Mouse (Mus musculus) frontal cortex, postnatal 25 days (tissue): ENCODE measurements around the gene Slc29a2.
"Not testable (repeated sequence)": the region's sequence is repeated elsewhere in the genome, so short reads cannot be mapped to it uniquely, and the experiment has no call there.

Experiments
- DNase-seq, 2 experiments: peaks; one replicate each; pipeline ENCODE4 v3.0.0; 2022; ENCODE audit warnings: low spot score in 2 of 2

Gene Slc29a2

DNA sequence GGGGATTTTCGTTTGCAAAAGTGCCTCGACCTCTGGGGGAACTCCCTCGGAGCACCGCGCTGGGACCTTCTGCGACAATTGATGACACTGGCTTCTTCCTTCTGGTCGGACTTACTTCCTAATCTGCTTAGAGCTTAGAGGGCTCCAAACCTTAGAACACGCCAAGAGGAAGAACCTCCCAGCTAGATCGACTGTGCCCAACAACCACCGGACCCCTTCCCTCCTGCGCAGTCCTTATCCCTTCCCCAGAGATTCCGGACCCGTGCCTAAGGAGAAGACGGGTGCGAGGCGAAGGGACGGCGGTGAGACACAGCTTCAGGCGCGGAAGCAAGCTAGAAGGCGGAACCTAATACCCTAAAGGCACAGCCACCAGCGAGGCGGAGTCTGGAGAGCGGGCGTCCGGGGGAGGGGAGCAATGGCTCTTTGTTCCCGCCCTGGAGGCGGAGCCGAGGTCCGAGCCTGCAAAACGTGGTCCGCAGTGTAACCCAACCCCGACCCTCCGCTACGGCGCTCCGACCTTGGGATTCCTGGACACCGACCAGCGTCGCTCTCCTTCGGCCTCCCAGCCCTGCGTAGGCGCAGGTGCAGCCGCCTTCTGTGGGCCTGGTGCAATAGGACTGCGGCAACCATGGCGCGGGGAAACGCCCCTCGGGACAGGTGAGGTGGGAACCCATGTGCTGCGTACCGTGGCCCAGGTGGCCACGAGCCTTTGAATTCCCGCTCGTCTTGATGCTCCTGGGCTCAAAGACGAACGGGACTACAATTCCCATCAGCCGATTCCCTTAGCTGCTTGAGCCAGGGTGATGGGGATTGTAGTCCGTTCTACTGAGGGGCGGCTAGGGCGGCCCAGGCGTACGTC lies at the start of gene Slc29a2:
Gene Slc29a2 (plus strand): TSS at position 240 of the 859 bp plus-strand sequence.
- DNase-seq, result peak; percentile 76 to 77

DNA sequence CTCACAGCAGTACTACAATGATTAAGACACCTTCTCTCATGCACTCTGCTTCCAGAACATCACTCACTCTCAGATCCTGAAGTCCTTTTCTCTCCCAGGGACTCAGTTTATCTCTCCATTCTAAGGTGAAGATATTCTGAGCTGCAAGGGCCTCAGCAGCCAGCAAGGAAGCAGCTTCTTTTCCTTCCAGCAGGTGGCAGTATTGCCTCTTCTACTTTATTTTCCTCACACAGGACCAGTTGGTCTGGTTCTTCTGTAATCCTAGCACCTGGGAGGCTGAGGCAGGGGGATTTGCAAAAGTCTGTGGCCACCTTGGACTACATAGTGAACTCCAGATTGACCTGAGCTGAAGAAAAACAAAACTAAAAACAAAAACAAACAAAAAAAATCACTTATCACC lies 41.9 kb upstream of the Slc29a2 start:
- peak in 1 of 2 experiments; percentile 60 for DNase-seq

DNA sequence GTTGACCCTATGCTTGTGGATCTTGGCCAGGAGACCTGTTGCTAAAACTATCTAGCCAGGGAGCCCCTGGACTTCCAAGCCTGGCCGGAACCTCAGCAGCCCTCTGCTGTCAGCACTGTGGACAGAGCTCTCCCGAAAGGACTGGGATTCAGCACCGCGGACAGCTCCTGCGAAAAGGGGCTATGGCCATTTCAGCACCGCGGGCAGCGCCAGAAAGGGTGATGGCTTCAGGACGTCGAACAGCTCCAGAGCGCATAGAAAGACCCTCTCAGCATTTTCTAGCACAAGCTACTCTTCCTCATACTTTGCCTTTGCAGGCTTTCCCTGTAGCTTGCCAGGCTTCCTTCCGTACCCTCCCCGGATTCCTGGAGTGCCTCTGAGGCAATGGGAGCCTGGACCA lies 34.6 kb upstream of the Slc29a2 start:
- peak; percentile 57 to 64 for DNase-seq

DNA sequence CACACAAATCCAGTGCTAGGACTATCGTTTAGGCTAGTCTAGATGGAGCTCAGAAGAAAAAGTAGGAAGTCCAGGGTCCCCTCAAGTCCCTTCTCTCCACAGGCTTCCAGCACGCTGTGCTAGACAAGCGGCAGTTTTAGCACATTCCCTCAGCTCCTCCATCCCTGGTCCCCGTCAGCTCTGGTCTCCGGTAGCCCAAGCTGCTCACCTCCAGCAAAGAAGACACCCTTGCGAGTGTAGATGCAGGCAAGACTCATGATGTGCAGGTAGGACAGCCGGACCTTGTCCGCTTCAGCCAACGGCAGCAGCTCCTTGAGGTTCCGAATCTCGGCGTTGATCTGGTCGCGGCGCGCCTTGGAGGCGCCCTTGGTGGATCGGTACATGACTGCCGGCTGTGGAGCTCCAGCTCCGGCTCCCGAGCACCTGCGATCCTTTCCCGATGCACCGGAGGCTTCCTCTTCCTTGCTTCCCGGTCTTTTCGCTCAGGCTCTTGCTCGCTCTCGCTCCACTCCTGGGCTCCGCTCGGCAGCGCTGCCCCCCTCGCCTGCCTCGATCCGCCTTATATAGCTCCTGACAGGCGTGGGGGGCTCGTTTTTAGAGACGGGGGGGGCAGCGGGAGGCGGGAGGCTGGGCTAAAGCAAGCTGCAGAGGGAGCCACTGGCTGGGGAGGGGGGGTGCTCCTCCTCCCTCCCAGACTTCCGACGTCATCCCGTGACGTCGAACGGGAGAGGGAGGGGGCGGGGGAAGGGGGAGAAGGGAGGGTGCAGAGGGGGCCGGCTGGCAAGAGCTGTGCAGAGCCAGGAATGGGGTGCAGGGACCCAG lies 34.0 kb upstream of the Slc29a2 start:
- peak; percentile 75 to 79 for DNase-seq

DNA sequence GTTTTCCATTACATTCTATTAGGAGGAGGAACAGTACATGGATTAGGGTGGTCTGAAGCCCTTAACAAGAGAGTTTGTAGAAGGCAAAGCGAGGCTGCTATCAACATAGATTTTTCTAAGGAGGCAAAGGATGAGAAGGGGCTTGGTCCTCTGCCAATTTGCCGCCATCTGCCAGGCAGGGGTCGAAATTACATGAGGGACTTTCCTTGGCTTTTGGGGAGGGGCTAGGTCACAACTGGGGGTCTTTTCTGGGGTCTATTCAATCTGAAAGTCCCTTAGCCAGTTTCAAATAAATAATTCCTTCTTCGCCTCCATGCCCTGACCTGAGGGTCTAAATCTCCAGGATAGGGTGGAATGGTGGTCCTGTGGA lies 33.4 kb upstream of the Slc29a2 start, which contains the start of gene Npas4:
Gene Npas4 (minus strand): TSS at position 61 of the 370 bp plus-strand sequence.
- DNase-seq, result no peak

DNA sequence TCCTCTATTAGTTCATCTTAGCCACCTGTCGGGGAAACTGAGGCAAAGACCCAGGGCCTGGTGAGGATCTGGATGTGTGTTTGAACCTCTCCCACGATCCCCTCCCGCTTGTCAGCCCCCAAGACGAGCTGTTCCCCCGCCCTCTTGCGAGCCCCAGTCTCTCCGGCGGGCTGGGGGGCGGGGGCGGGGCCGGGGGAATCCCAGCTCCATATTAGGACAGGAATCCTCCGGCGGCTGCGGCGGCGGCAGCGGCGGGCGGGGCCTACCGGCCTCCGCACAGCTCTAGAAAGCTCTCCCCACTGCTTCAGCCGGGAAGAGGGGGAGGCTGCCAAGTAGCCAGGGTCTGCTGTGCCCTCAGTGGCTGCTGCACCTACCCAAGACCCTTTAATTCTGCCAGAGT lies 32.9 kb upstream of the Slc29a2 start:
- DNase-seq, result no peak

DNA sequence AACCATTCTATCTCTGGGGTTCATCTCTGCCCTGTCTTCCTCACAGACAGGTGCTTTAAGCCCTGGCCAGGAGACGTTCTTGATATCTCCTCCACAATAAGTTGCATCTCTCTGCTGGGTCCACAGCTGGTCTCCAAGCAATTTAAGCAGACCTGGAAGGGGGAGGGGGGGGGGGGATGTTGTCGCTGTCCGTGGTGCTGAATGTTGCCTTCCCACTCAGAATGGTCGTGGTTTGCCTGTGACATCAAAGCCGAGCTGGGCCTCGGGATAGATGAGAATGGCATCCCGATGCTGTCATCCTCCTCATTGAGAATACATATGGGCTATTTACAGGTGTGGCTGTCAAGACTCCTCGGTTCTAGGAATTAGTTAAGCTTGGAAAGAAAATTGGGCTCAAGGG lies 31.3 kb upstream of the Slc29a2 start:
- no peak for DNase-seq

DNA sequence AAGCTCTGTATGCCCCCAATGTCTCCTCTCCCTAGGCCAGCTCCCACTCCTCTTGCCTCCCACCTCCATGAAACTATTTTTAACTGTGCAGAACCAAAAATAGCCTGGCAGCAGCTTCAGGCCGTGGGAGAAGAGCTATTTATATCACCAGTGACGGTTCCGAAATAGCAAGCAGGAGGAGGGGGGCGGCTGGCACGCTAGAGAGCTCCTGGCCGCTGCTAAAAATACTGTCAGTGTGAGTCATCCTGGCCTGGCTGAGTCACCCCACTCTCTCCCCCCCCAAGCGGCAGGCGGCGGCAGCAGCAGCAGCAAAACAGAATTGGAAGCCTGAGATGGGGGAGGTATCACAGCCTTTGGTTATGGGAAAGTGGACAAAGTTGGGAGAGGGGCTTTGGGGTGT lies 30.8 kb upstream of the Slc29a2 start:
- peak; percentile 57 to 66 for DNase-seq

DNA sequence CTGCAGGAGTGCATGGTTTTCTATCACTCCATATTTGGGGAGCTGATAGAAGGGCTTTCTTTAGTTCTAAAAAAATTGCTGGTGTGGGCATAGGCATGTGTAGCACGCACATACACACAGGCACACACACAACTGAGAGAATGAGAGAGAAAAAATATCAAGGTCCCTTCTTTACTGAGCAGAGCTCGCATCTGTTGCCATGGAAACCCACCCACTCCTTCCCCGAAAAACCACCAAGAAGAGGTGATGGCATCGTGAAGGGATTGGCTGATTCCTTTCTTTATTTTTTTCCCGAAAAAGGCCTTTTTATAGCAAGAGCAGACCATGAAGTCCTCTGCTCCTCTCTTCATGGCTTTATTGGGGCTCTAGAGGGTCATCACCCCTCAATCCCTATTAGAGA lies 29.6 kb upstream of the Slc29a2 start:
- peak; percentile 64 to 68 for DNase-seq

DNA sequence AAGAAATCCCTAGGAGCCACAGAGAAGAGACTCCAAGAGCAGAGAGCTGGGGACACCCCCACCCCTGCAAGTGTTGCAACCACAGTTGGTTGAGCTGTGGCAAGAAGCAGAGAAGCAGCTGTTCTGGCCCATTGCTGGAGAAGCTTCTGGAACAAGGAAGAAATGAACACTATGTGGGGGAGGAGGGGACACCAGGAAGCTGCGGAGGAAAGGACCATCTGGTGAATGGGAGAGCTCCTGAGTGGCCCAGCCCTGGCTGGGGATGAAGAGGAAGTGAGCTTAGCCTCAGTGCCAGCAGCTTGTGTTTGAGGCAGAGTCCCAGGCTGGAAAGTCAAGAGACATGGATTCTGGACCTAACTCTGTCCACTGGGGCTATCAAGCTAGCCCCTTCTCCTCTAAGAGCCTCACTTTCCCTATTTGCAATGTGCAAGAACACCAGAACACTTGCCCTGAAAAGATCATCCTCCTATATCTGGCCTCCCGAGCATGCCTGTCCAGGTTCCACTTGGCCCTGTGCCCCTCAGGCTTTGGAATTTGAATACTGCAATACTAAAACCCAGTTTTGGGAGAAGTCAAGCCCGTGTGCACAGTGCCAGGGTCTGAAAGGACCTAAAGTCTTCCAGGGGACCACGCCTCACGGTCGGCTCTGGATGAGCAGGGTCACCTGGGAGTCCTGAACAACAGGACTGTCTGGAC lies 24.1 kb upstream of the Slc29a2 start:
- DNase-seq, result no peak

DNA sequence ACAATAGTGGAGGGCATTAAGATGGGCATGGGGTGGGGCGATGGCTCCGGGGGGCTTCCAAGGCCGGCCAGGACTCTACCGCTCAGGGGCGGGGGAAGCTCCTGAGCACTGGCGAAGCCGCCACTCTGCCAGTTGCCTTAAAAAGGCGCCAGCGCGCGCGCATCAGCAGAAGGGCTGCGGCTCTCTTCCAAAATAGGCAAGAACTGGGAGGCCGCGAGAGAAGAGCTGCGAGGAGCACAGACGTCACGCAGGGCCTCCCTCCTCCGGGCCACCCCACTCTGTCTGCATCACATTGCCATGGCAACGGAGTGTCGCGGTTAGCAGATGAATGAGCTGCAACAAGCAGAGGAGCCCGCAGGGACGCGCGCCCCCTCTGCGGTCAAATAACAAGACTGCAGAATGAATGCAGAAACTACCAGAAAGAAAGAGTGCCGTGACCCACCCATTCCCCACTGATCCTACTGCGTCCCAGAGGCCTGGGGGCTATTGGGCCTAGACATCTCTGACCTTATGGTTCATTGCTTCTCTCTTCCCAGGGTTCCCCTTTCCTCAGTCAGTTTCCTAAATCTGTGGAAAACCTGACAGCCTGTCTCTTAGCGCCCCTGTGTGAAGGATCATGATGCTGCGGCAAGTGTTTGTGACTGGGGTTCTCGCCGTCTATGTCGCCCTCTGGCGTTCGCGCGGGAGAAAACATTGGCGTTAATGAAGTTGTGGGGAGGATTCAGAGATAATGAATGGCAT lies 21.8 kb upstream of the Slc29a2 start:
- DNase-seq, result peak; percentile 78 to 86

DNA sequence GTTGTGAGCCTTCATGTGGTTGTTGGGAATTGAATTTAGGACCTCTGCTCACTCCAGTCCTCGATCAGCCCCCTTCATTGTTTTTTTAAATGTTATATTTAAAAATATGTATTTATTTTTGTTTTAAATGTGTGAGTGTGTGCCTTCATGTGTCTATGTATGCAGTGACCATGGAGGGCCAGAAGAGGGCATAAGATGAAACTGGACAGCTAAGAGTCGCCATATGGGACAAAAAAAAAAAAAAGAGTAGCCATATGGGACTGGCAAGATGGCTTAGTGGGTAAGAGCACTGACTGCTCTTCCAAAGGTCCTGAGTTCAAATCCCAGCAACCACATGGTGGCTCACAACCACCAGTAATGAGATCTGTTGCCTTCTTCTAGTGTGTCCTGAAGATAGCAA lies 20.0 kb upstream of the Slc29a2 start:
- not testable (repeated sequence) for DNase-seq

DNA sequence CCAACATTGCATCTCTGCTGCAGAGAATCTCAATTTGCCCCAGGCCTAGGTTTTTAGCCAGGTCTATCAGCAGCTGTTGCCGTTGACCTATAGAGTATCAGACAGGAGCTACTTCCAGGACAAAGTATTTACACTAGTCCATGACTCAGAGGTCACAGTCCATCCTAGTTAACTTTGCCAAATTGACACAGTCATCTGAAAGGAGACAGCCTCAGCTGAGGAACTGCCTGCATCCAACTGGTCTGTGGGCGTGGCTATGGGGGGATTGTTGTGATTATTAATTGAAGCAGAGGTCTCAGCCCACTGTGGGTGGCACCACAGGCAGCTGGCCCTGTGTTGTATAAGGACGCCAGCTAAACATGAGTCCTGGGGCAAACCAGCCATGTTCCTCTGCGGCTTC lies 18.7 kb upstream of the Slc29a2 start:
- no peak for DNase-seq

DNA sequence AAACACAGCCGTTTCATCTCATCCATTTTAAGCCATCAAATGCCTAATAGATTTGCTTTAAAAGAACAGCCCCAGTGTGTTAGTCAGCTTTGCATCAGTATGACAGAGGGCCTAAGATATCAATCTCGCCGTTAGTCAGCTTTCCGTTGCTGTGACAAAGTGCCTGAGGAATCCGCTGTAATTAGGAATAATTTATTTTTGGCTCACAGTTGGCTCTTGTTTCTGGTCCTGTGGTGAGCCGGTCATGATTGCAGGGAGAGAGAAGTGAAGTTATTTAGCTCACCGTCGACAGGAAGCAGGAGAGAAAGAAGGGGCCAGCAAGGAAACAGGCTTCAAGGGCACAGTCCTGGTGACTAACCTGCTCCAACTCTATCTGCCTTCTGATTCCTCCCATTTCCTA lies 10.5 kb upstream of the Slc29a2 start:
- no peak for DNase-seq

DNA sequence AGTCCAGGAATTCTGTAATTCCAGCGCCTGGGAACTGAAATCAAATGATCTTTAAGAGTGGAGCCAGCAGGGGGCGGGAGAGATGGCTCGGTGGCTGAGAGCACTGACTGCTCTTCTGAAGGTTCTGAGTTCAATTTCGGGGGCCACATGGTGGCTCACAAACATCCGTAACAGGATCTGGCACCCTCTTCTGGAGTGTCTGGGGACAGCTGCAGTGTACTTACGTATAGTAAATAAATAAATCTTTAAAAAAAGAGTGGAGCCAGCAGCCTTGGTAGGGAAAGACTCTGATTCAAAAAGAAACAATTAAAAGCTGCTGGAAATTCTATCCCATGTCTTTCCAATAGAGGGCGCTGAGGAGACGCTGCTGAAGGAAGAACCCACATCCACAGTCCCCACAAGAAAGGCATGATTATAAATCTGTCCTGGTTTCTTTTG lies 8.7 kb upstream of the Slc29a2 start:
- DNase-seq, result no peak

DNA sequence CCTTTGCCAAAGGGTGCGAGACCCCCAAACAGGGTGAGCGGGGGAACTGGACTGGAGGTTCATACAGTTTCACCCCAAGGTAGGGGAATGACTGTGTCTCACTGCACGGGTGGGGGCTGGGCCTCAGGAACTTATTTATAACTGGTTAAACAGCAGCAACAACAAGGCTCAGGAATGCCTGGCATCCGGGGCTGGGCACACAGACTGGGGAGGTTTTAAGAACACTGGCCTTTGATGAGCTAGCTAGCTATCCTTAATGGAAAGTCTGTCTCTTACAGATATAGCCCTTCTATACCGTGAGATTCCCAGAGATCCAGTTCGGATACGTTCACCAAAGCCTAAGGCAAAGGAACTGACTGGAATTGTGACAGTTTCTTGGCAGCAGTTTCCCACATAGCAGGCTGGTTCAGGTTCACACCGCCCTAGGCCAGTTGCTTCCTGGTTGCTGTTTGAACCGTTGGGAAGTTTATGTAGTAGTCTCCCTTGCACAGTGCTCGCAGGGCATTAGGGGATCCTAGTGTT lies 7.4 kb upstream of the Slc29a2 start:
- DNase-seq, result no peak

DNA sequence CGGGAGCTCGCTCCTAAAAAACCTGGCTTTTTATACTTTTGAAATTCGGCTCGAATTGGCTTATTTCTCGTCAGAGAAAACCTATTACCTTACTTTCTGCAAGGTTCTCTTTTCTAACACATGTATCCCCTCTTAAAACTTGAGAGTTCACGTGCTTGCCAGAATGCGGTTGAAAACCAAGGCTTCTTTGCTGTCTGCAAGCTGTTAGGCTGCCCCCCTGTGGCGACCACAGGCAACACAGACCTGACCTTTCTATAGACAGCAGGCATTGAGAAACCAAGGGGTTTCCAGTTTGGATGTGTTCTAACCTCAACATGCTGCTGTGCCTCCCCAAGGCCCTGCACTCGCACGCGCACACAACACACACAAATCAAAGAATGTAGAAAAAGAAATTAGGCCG lies 6.9 kb upstream of the Slc29a2 start:
- DNase-seq, result peak in 1 of 2 experiments; percentile 51

DNA sequence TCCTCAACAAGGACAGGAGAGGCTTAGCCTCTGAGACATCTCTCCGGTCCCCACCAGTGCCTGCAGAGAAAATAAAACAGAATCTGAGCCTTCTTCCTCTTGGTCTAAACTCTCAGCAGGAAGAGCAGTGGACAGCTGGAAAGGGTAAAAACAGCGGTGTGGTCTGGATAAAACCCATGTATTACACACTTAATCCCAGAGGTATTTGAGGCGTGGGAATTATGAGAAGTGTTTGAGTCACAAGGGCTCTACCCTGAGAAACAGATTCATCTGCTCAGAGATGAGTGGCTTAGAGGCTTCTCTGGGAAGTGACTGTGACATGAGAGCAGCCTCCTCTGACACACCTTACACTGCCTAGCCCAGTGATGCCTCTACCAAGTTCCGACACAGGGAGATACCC lies 6.0 kb upstream of the Slc29a2 start:
- no peak for DNase-seq

DNA sequence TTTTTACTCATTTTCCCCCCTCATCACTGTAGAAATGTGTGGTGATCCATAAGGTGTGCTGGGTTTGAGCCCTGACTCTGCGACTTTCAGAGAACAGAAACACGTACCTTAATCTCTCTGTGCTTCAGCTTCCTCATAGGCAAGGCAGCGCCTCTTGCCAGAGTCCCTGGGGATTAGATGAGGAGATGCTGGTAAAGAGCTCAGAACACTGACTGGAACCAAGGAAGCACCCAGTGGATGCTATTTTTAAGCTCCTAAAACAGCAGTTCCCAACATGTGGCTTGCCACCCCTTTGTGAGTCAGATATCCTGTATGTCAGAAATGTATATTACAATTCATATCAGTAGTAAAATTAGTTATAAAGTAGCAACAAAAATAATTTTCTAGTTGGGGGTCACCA lies 5.5 kb upstream of the Slc29a2 start:
- DNase-seq, result no peak

DNA sequence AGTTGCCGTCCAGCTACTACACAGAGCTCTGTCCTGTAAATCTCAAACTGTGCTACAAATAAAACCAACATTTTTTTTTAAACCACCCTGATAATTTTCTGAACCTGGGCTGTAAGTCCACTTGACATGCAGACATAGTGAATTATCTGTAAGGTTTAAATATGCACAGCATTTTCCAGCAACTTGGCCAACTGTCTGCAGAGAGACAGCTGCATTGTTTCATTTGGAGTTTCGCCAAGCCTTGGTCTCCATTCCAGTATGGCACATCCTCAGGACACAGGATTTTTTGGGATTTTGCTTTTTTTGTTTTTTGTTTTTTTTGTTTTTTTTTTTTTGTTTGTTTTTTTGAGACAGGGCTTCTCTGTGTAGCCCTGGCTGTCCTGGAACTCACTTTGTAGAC lies 2.2 kb upstream of the Slc29a2 start:
- no peak for DNase-seq

DNA sequence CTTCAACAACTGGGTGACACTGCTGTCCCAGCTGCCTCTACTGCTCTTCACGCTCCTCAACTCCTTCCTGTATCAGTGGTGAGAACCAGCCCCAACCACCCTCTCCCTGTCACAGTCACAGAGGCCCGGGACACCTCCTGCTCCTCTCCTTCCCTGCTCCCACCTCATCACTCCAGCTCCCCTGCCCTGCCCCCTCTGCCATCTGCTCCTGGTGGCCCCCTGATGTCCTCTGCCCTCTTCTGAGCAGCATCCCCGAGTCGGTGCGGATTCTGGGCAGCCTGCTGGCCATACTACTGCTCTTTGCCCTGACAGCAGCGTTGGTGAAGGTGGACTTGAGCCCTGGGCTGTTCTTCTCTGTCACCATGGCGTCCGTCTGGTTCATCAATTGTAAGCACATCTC lies 2.5 kb downstream of the Slc29a2 start:
- DNase-seq, result no peak
